Mouse (Mus musculus): Measurements from ENCODE around the gene Nup210l.

GRCm38 (mm10) chr3:90247630-90247959 is 143.7 kb downstream of the Nup210l start:
- TF ChIP-seq CTCF (IDR thresholded peaks at IDR 0.05): no peak
- no peak for TF ChIP-seq EP300 (IDR thresholded peaks at IDR 0.05)
